ENCODE assay signal across 11 mouse cellular contexts in genomic region chr12:83762706-83763105, GRCm38 (mm10). TPM values are rescaled to one million over a fixed set of nuclear protein-coding genes. Genes with fewer than 3 reads are reported as not detected.
A peak's percentile ranks its signal among the peaks of the same experiment; 100 is the strongest.
DNase-seq lines count a peak whose midpoint lies in the region; ATAC-seq and TF ChIP-seq lines count a peak whose summit lies in the region.
"Had no signal": no experiment of that assay in that cellular context is flagged by ENCODE, and none has a peak within 500 bp of the region (broad histone marks: within the 10 kb centered on the region; RNA-seq: fewer than 3 reads in every experiment).

No protein-coding gene starts in this region.

- no peak for ATAC-seq in midbrain, embryonic 15.5 days (replicated peaks)

- TF ChIP-seq CTCF in kidney, adult 2 months (conservative IDR thresholded peaks at IDR 0.05; ENCODE audit: insufficient read depth, insufficient read length, low read depth, low read length), result no peak
- no peak for TF ChIP-seq CTCF in gastrocnemius, adult 2 months (IDR thresholded peaks at IDR 0.05)

- H3K9ac ChIP-seq in midbrain, embryonic 15.5 days, result no peak overlapping the region

- peaks cover 42% of the 10 kb centered on the region for H3K4me1 ChIP-seq in midbrain, embryonic 10.5 days
- H3K4me1 ChIP-seq in midbrain, embryonic 15.5 days, result peaks cover 12% of the 10 kb centered on the region
- H3K4me1 ChIP-seq in kidney, adult 2 months (ENCODE audit: control insufficient read depth, insufficient read depth, low read length), result peaks cover 11% of the 10 kb centered on the region

- intact Hi-C loops in gastrocnemius, adult 2 months (cut with DNase I), result no loop called here

- WGBS in midbrain, embryonic 10.5 days, result 26% methylated on average over 4 of the region's 4 CpGs
- WGBS in midbrain, embryonic 15.5 days, result 25% methylated on average over 4 of the region's 4 CpGs
- WGBS in kidney, adult 2 months, result 15% methylated on average over 4 of the region's 4 CpGs

- DNase-seq in embryo, embryonic 9.5 days (ENCODE audit: extremely low spot score), result peak; percentile 52
- no peak for DNase-seq in embryo, embryonic 10 days (ENCODE audit: low spot score)
- DNase-seq in midbrain, embryonic 10.5 days (ENCODE audit: low spot score), result peak; percentile 40
- DNase-seq in kidney, adult 2 months, result peak; percentile 63
- DNase-seq in splenic B cell, adult 2 months (ENCODE audit: low read depth, low spot score), result peak; percentile 45
- no peak for DNase-seq in cerebellum, postnatal 36 days
- DNase-seq in gastrocnemius, adult 2 months, result no peak
- DNase-seq: right cerebral cortex, postnatal 14 days had no signal

- no peak overlapping the region for H3K4me2 ChIP-seq in midbrain, embryonic 15.5 days

- H3K27me3 ChIP-seq in midbrain, embryonic 10.5 days (ENCODE audit: low read depth, poor library complexity, severe bottlenecking), result peaks cover 40% of the 10 kb centered on the region
- no peaks in the 10 kb centered on the region for H3K27me3 ChIP-seq in midbrain, embryonic 15.5 days (replicated peaks)
- no peaks in the 10 kb centered on the region for H3K27me3 ChIP-seq in kidney, adult 2 months (replicated peaks; ENCODE audit: control insufficient read depth, insufficient read depth, low read length)
- no peaks in the 10 kb centered on the region for H3K27me3 ChIP-seq in splenic B cell, adult 2 months (ENCODE audit: control insufficient read depth, insufficient read depth, low read length, poor library complexity, severe bottlenecking)

- H3K4me3 ChIP-seq in midbrain, embryonic 10.5 days, result no peak overlapping the region
- no peak overlapping the region for H3K4me3 ChIP-seq in midbrain, embryonic 15.5 days
- no peak overlapping the region for H3K4me3 ChIP-seq in kidney, adult 2 months (ENCODE audit: insufficient read depth, low read depth, low read length)
- H3K4me3 ChIP-seq in gastrocnemius, adult 2 months, result no peak overlapping the region
- H3K4me3 ChIP-seq: megakaryocyte, embryonic 14.5 days had no signal

- H3K9me3 ChIP-seq in midbrain, embryonic 10.5 days (replicated peaks), result no peaks in the 10 kb centered on the region
- no peaks in the 10 kb centered on the region for H3K9me3 ChIP-seq in midbrain, embryonic 15.5 days

- H3K27ac ChIP-seq in midbrain, embryonic 10.5 days (replicated peaks), result no peak overlapping the region; the same call in 1 of the 2 replicates
- H3K27ac ChIP-seq in midbrain, embryonic 15.5 days, result no peak overlapping the region
- H3K27ac ChIP-seq in kidney, adult 2 months (ENCODE audit: insufficient read depth, low read depth, low read length), result no peak overlapping the region
- H3K27ac ChIP-seq in gastrocnemius, adult 2 months, result no peak overlapping the region

- no peak for TF ChIP-seq POLR2A in kidney, adult 2 months (IDR thresholded peaks at IDR 0.05; ENCODE audit: low read depth, low read length)

- H3K36me3 ChIP-seq in midbrain, embryonic 10.5 days, result no peaks in the 10 kb centered on the region
- no peaks in the 10 kb centered on the region for H3K36me3 ChIP-seq in midbrain, embryonic 15.5 days (replicated peaks)
- H3K36me3 ChIP-seq in kidney, adult 2 months (ENCODE audit: control insufficient read depth, insufficient read depth, low read length), result no peaks in the 10 kb centered on the region
- no peaks in the 10 kb centered on the region for H3K36me3 ChIP-seq in splenic B cell, adult 2 months (ENCODE audit: control insufficient read depth, insufficient read depth, low read length, poor library complexity, severe bottlenecking)

RNA-seq across cellular contexts. Expression of gene Papln, which starts 0.7 kb away (rescaled TPM):
- 0.09 and 0.10 TPM in 2 replicates for polyA plus RNA-seq in midbrain, embryonic 10.5 days (2016; fragmentation: Nextera tagmentation; extraction: Ambion mirVana)
- 0.22 and 0.28 TPM in 2 replicates for polyA plus RNA-seq in midbrain, embryonic 15.5 days (2015; fragmentation: Nextera tagmentation; extraction: Ambion mirVana)
- polyA plus RNA-seq in kidney, adult 2 months (2012; rRNA removed), result 2.4 and 3.0 TPM in 2 replicates
- total RNA-seq in gastrocnemius, adult 2 months (2021), result 1 to 10 TPM in 1 of 2 experiments, under 1 TPM in 1; 0.56 to 1.6 TPM
- polyA plus RNA-seq: C2C12 had no signal

Comparison
In these comparisons a context has a peak if more than half of its experiments do, and no peak if none do; other contexts are left out.
1. DNase-seq: peak in embryo, embryonic 9.5 days (single experiment), midbrain, embryonic 10.5 days (single experiment), kidney, adult 2 months (single experiment) and splenic B cell, adult 2 months (single experiment); none in embryo, embryonic 10 days (single experiment), cerebellum, postnatal 36 days (0 of 2) and gastrocnemius, adult 2 months (single experiment).